Mouse (Mus musculus) ES-E14 (cell line): ENCODE data around the gene Nhs. TPM values are rescaled to one million over a fixed set of nuclear protein-coding genes. Genes with fewer than 3 reads are reported as not detected.
A peak's percentile ranks its signal among the peaks of the same experiment; 100 is the strongest.

ENCODE experiments used
- DNase-seq: peaks from one replicate; pipeline ENCODE4 v3.0.0-alpha.2; 2013; ENCODE audit warnings: low read depth, low spot score
- H3K27ac ChIP-seq: 2 replicates; pipeline ENCODE4 v1.5.1; 2012; ENCODE audit warnings: low read depth, mild to moderate bottlenecking, low read length, moderate library complexity, mixed read lengths; ENCODE audit not compliant: poor library complexity, insufficient read depth, severe bottlenecking
- H3K36me3 ChIP-seq: 2 replicates; pipeline ENCODE4 v1.6.1; 2012; ENCODE audit warnings: mild to moderate bottlenecking, low read length, moderate library complexity, mixed read lengths; ENCODE audit not compliant: control insufficient read depth, poor library complexity, insufficient read depth, severe bottlenecking
- H3K4me1 ChIP-seq, 2 experiments: fragments of 150-350 bp in 1 of 2; sonication (generic) in 1 of 2; 2 replicates each; pipeline ENCODE4 v1.6.1; 2012; ENCODE audit warnings: low read length in 2 of 2, mild to moderate bottlenecking in 1 of 2, mixed read lengths in 1 of 2; ENCODE audit not compliant: control insufficient read depth in 2 of 2, insufficient read depth in 2 of 2, poor library complexity in 1 of 2
- H3K4me3 ChIP-seq, 2 experiments: fragments of 150-350 bp in 1 of 2; sonication (generic) in 1 of 2; 2 replicates each; pipeline ENCODE4 v1.5.1; 2012; ENCODE audit warnings: low read length in 2 of 2, low read depth in 1 of 2, mild to moderate bottlenecking in 1 of 2, mixed read lengths in 1 of 2; ENCODE audit not compliant: insufficient read depth in 1 of 2, poor library complexity in 1 of 2, severe bottlenecking in 1 of 2
- H3K9ac ChIP-seq: 2 replicates; pipeline ENCODE4 v1.6.1; 2012; ENCODE audit warnings: low read depth, mild to moderate bottlenecking, low read length, mixed read lengths; ENCODE audit not compliant: poor library complexity, insufficient read depth, severe bottlenecking
- H3K9me3 ChIP-seq: fragments of 150-350 bp; sonication (generic); 2 replicates; pipeline ENCODE4 v1.6.1; 2012; ENCODE audit warnings: low read depth, mild to moderate bottlenecking, low read length; ENCODE audit not compliant: control insufficient read depth, insufficient read depth
- CHD2 ChIP-seq: IDR thresholded peaks from 2 replicates; pipeline ENCODE4 v1.6.1; 2014; ENCODE audit warnings: mild to moderate bottlenecking, low read depth, low read length, inconsistent platforms
- HCFC1 ChIP-seq: IDR thresholded peaks from 2 replicates; pipeline ENCODE4 v1.6.1; 2012; ENCODE audit warnings: low read length, inconsistent platforms, borderline replicate concordance; ENCODE audit not compliant: insufficient read depth
- MAFK ChIP-seq: IDR thresholded peaks from 2 replicates; pipeline ENCODE4 v1.6.1; 2014; ENCODE audit warnings: mild to moderate bottlenecking, low read depth, low read length, inconsistent platforms; ENCODE audit not compliant: insufficient read depth
- ZC3H11A ChIP-seq: IDR thresholded peaks from 2 replicates; pipeline ENCODE4 v1.6.1; 2012; ENCODE audit warnings: low read depth, mild to moderate bottlenecking, inconsistent platforms, low read length, borderline replicate concordance
- ZNF384 ChIP-seq: IDR thresholded peaks from 2 replicates; pipeline ENCODE4 v1.6.1; 2012; ENCODE audit warnings: low read depth, low read length, inconsistent platforms
- in situ Hi-C, 2 experiments: fragments of 600-800 bp; cut with MboI; formaldehyde crosslinking; loops; one replicate each; pipeline ENCODE4 v1.15.1; 2025; ENCODE audit warnings: low sequenced_read_pairs in 2 of 2, inconsistent platforms in 1 of 2; ENCODE audit not compliant: unreplicated experiment in 2 of 2
- total RNA-seq: library from RNA; depleted of rRNA; stranded (reverse); fragments of 300-350 nt; gene quantifications from 2 replicates; pipeline ENCODE4 v1.2.3, GENCODE M21; 2012

Gene Nhs
- total RNA-seq, 1 experiment: 3.2 TPM

DNA sequence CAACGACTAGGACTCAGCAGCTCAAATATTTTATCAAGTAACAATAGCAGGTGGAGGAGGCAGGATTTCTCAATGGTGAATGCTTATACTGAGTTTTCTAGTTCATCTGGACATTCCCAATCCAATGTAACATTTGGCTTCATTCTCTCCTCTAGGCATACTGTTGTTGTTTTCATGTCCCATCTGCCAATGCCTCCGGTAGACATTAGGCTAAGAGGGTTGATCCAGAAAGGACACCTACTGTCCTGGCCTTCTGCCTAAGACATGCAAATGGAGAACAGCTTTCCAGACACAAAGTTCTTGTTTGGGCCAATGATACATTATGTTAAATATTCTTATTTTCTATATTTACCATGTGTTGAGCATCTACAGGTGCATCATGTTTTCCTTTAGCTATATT lies 236.9 kb downstream of the Nhs start:
- H3K4me3 ChIP-seq: no peak overlapping the region
- no peaks in the 10 kb centered on the region for H3K4me1 ChIP-seq
- in situ Hi-C loops: no loop called here
- no peaks in the 10 kb centered on the region for H3K36me3 ChIP-seq
- no peaks in the 10 kb centered on the region for H3K9me3 ChIP-seq
- DNase-seq: no peak
- no peak overlapping the region for H3K27ac ChIP-seq
- no peak overlapping the region for H3K9ac ChIP-seq
- TF ChIP-seq MAFK: no peak
- no peak for TF ChIP-seq ZNF384
- TF ChIP-seq HCFC1: no peak
- no peak for TF ChIP-seq ZC3H11A
- no peak for TF ChIP-seq CHD2

DNA sequence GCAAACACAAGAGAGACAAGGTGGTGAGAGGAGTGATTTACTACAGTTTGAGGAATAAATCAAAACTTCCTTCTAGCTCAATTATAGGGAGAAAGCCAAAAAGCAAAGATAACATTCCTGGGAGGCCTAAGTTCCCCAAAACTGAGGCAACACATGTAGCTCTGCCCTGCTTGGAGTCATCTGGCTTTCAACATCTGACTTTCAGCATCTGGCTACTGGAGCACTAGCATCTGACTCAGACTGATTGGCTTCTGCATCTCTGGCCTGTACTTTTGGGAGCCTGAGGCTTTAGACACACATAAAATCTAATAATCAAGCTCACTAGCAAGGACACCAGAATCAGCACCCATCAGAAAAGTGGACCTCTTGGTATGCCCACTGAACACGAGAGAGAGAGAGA lies 237.9 kb downstream of the Nhs start:
- H3K9ac ChIP-seq: no peak overlapping the region
- TF ChIP-seq ZNF384 (no peak), MAFK (no peak)
- in situ Hi-C loops: no loop called here

DNA sequence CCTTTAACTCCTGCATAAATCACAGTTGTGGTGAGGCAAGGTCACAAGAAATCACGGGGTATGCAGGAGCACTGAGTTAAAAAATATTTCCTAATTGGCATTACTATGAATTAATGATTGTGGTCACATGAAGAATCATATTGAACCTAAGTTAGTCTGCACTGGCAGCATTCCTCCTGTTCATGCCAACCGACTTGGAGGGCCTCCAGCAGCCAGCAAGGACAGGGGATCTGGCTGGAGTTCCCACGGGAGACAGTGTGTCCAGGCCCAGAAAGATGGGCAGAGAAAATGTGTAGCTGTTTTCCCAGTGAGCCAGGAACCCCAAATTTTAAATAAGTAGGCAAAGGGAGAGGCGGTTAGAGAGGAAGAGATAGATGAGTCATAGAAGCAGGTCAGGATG lies 249.6 kb downstream of the Nhs start:
- H3K36me3 ChIP-seq: no peaks in the 10 kb centered on the region
- no peaks in the 10 kb centered on the region for H3K4me1 ChIP-seq
- no peak overlapping the region for H3K4me3 ChIP-seq
- DNase-seq: no peak
- TF ChIP-seq HCFC1 (no peak), ZC3H11A (no peak), MAFK (no peak), ZNF384 (no peak), CHD2 (no peak)
- H3K9me3 ChIP-seq: no peaks in the 10 kb centered on the region
- in situ Hi-C loops: no loop called here
- H3K9ac ChIP-seq: no peak overlapping the region
- H3K27ac ChIP-seq: no peak overlapping the region

More for the DNA sequence above, 237.9 kb downstream of the Nhs start:
- no peaks in the 10 kb centered on the region for H3K9me3 ChIP-seq
- DNase-seq: no peak
- H3K4me3 ChIP-seq: no peak overlapping the region
- no peaks in the 10 kb centered on the region for H3K4me1 ChIP-seq
- H3K27ac ChIP-seq: no peak overlapping the region
- no peaks in the 10 kb centered on the region for H3K36me3 ChIP-seq

DNA sequence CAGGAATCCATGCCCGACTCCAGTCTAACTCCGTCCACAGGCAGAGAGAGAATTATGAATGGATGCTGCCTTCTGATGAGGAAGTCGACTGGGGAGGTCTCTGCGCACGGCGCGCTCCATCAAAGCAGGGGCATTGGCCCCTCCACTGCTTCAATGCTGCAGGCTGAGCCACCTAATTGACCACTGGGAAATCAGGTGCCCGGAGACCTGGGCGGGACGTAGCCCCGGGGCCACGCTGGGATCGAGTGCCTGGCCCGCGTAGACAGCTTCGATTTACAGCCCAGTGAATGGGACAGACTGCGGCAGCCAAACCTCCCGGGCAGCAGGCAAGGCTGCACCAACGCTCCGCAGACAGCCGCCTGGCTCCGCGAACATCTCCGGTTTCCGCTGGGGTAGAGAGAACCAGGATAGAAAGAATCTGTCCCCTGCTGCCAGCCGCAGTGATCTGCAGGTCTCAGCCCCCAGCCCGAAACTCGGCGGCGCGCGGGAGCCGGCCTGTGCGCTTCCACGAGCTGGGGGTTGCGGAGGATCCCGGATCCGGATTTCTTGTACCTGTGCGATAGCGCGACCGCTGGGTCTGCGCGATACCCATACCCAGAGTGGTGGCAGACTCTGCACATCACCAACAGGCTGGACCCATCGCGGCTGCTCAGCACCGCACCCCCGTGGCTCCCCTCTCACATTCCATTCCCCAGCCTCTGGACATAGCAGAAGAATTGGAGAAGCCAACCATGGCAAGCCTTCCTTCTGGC lies 250.7 kb downstream of the Nhs start:
- no peak overlapping the region for H3K27ac ChIP-seq
- TF ChIP-seq HCFC1 (no peak), ZC3H11A (no peak), CHD2 (no peak), MAFK (no peak), ZNF384 (no peak)
- peak; percentile 16 for DNase-seq
- H3K4me3 ChIP-seq: peak overlapping the region; percentile 58 to 60
- in situ Hi-C loops: no loop called here
- H3K9ac ChIP-seq: 0 out of 2 replicates have a peak overlapping the region, but pooled peaks have one; percentile 42
- no peaks in the 10 kb centered on the region for H3K9me3 ChIP-seq
- H3K36me3 ChIP-seq: no peaks in the 10 kb centered on the region
- no peaks in the 10 kb centered on the region for H3K4me1 ChIP-seq
